20 mouse cellular contexts compared by ENCODE assay signal in the genomic region with DNA sequence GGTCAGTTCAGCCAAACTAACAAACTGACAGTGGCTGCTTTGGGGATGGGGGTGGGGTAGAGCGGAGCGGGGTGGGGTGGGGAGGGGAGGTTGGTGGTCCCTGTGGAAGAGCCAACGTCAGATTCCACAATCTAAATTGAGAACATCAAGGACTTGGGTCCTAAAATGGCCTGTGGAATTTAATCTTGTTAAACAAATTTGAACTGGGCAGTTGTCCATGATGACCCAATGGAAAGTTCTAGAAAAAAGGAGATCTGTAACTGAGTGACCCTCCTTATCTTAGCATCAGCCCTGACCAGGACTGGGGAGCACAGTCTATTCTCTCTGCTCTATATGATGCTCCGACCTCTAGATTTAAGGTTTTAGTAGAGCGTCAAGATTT. TPM values are rescaled to one million over a fixed set of nuclear protein-coding genes. Genes with fewer than 3 reads are reported as not detected.
DNase-seq lines count a peak whose midpoint lies in the region; ATAC-seq and TF ChIP-seq lines count a peak whose summit lies in the region.
"Had no signal": no experiment of that assay in that cellular context is flagged by ENCODE, and none has a peak within 500 bp of the region (broad histone marks: within the 10 kb centered on the region; RNA-seq: fewer than 3 reads in every experiment).

No protein-coding gene starts in this region.

- peak overlapping the region; percentile 43; the same call in 1 of the 2 replicates for H3K27ac ChIP-seq in gastrocnemius, adult 2 months
- peak overlapping the region; percentile 76; the same call in 1 of the 2 replicates for H3K27ac ChIP-seq in lung, embryonic 15.5 days
- no peak overlapping the region for H3K27ac ChIP-seq in hindbrain, embryonic 13.5 days
- H3K27ac ChIP-seq: embryonic facial prominence, embryonic 12.5 days; forebrain, embryonic 13.5 days; macrophage; midbrain, embryonic 10.5 days had no signal

- no peaks in the 10 kb centered on the region for H3K9me3 ChIP-seq in lung, embryonic 15.5 days
- no peaks in the 10 kb centered on the region for H3K9me3 ChIP-seq in hindbrain, embryonic 13.5 days
- H3K9me3 ChIP-seq: embryonic facial prominence, embryonic 12.5 days; forebrain, embryonic 13.5 days; midbrain, embryonic 10.5 days had no signal

- no peak for TF ChIP-seq CTCF in gastrocnemius, adult 2 months (IDR thresholded peaks at IDR 0.05)

- H3K27me3 ChIP-seq in lung, embryonic 15.5 days, result 0 out of 2 replicates have a peak, but pooled peaks cover 7% of the 10 kb centered on the region
- H3K27me3 ChIP-seq in hindbrain, embryonic 13.5 days, result 0 out of 2 replicates have a peak, but pooled peaks cover 17% of the 10 kb centered on the region
- H3K27me3 ChIP-seq: embryonic facial prominence, embryonic 12.5 days had no signal

- no peak overlapping the region for H3K9ac ChIP-seq in lung, embryonic 15.5 days
- H3K9ac ChIP-seq in hindbrain, embryonic 13.5 days, result no peak overlapping the region
- H3K9ac ChIP-seq: embryonic facial prominence, embryonic 12.5 days; forebrain, embryonic 13.5 days had no signal

- peak; percentile 21; the same call in 1 of the 2 replicates for ATAC-seq in lung, embryonic 15.5 days (ENCODE audit: borderline replicate concordance, extremely low read depth, low FRiP score, low TSS enrichment)
- no peak for ATAC-seq in hindbrain, embryonic 13.5 days (ENCODE audit: low FRiP score)
- ATAC-seq: CD4-positive, CD25-positive, alpha-beta regulatory T cell, adult 4 months; forebrain, embryonic 13.5 days had no signal

- WGBS in lung, embryonic 15.5 days, result 56% methylated on average over 5 of the region's 5 CpGs
- 67% methylated on average over 5 of the region's 5 CpGs for WGBS in hindbrain, embryonic 13.5 days

- H3K36me3 ChIP-seq in lung, embryonic 15.5 days, result no peaks in the 10 kb centered on the region
- no peaks in the 10 kb centered on the region for H3K36me3 ChIP-seq in hindbrain, embryonic 13.5 days
- H3K36me3 ChIP-seq: embryonic facial prominence, embryonic 12.5 days; midbrain, embryonic 10.5 days had no signal

- intact Hi-C loops in gastrocnemius, adult 2 months (cut with DNase I), result no loop called here

- no peak overlapping the region for H3K4me3 ChIP-seq in gastrocnemius, adult 2 months
- no peak overlapping the region for H3K4me3 ChIP-seq in lung, embryonic 15.5 days
- no peak overlapping the region for H3K4me3 ChIP-seq in hindbrain, embryonic 13.5 days
- H3K4me3 ChIP-seq: embryonic facial prominence, embryonic 12.5 days; erythroblast, embryonic 14.5 days; forebrain, embryonic 13.5 days; midbrain, embryonic 10.5 days had no signal

- no peak overlapping the region for H3K4me2 ChIP-seq in lung, embryonic 15.5 days
- H3K4me2 ChIP-seq in hindbrain, embryonic 13.5 days, result no peak overlapping the region
- H3K4me2 ChIP-seq: embryonic facial prominence, embryonic 12.5 days; forebrain, embryonic 13.5 days; heart, embryonic 11.5 days had no signal

- DNase-seq in gastrocnemius, adult 2 months, result no peak
- DNase-seq in gastrocnemius, postnatal 10 days, result no peak
- DNase-seq in kidney, adult 9 months, result peak; percentile 27
- DNase-seq in kidney, adult 8-10 months, result no peak
- no peak for DNase-seq in lung, postnatal 4 days
- peak; percentile 51 for DNase-seq in NIH3T3 (ENCODE audit: low read depth)
- DNase-seq: adrenal gland, postnatal 14 days; cerebellum, postnatal 10 days; gastrocnemius, postnatal 25 days; right cerebral cortex, postnatal 4 days; thymus, postnatal 4 days had no signal

- peaks cover 32% of the 10 kb centered on the region for H3K4me1 ChIP-seq in lung, embryonic 15.5 days
- peaks cover 9% of the 10 kb centered on the region; the same call in 1 of the 2 replicates for H3K4me1 ChIP-seq in hindbrain, embryonic 13.5 days (replicated peaks)
- H3K4me1 ChIP-seq: embryonic facial prominence, embryonic 12.5 days had no signal

RNA-seq across cellular contexts. Expression of gene Armc2, which starts 26.2 kb away (rescaled TPM):
- under 1 TPM; 0.23 to 0.84 TPM for total RNA-seq in gastrocnemius, adult 2 months (2021)
- under 1 TPM; 0.38 to 0.52 TPM for total RNA-seq in gastrocnemius, postnatal 10 days (2021)
- polyA plus RNA-seq in lung, embryonic 15.5 days (2015; fragmentation: Nextera tagmentation; extraction: Ambion mirVana), result 1.8 and 1.9 TPM in 2 replicates
- 7.0 and 7.1 TPM in 2 replicates for polyA plus RNA-seq in hindbrain, embryonic 13.5 days (2015; fragmentation: Nextera tagmentation; extraction: Ambion mirVana)
- polyA plus RNA-seq: erythroblast, embryonic 14.5 days had no signal

Comparison
In these comparisons a context has a peak if more than half of its experiments do, and no peak if none do; other contexts are left out.
1. DNase-seq: peak in kidney, adult 9 months (single experiment) and NIH3T3 (single experiment); none in gastrocnemius, adult 2 months (single experiment), gastrocnemius, postnatal 10 days (single experiment), kidney, adult 8-10 months (0 of 2) and lung, postnatal 4 days (0 of 2).